Mouse (Mus musculus): ENCODE measurements around the gene Gnaq. TPM values are rescaled to one million over a fixed set of nuclear protein-coding genes. Genes with fewer than 3 reads are reported as not detected.
"Not testable (repeated sequence)": the region's sequence is repeated elsewhere in the genome, so short reads cannot be mapped to it uniquely, and the experiment has no call there.

Gene Gnaq
- total and polyA plus RNA-seq, 2 experiments from 2014 or later = 89.3 to 120 TPM

DNA sequence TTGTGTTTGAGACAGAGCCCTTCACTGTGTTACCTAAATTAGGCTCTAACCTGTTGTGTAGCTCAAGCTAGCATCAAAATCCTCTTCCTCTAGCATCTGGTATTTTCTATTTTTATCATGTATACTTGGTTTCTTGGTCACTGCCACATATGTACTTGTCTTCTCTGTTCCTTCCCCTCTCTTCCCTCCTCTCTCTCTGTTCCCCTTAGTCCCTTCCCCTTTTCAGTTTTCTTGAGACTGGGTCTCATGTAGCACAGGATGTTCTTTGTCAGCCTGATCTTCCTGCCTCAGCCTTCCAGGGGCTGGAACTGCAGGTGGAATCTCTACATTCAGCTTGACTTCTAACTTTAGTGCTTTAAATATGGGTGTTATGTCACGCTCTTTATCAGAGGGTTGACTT lies 16.5 kb downstream of the Gnaq start:
- no peak for TF ChIP-seq CTCF (IDR thresholded peaks at IDR 0.05)
- 97% methylated on average over 1 of the region's 1 CpGs for WGBS
- Histone ChIP-seq H3K9ac (replicated peaks; ENCODE audit: low read length, poor library complexity, severe bottlenecking) (no peak overlapping the region), H3K27me3 (ENCODE audit: insufficient read depth, low read length) (no peaks in the 10 kb centered on the region), H3K4me3 (ENCODE audit: low read depth, low read length) (no peak overlapping the region), H3K4me2 (ENCODE audit: low read depth, low read length, poor library complexity, severe bottlenecking) (no peak overlapping the region), H3K4me1 (ENCODE audit: insufficient read depth, low read length) (no peaks in the 10 kb centered on the region), H3K9me3 (ENCODE audit: low read length) (no peaks in the 10 kb centered on the region), H3K27ac (ENCODE audit: low read depth, low read length) (no peak overlapping the region), H3K36me3 (ENCODE audit: insufficient read depth, low read length) (no peaks in the 10 kb centered on the region)
- no peak for DNase-seq (ENCODE audit: low spot score)
- no peak for ATAC-seq (ENCODE audit: low FRiP score)

DNA sequence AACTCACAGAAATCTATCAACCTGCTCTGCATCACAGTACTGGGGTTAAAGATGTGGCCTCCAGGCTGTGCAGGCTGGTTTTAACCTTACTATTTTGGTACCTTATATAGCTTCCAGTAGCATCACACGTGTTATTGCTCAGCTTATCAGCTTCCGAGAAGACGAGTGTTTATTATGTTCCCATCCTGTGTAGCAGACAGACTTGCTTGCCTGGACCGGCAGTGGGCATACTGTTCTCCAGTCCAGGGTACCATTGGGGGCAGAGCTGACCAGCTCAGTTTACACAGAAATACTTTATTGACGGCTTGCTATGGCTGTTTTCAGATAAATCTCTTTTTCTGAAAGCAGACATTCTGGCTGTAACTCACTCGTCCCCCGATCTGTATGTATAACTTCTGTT lies 17.7 kb downstream of the Gnaq start:
- Histone ChIP-seq H3K9ac (replicated peaks; ENCODE audit: low read length, poor library complexity, severe bottlenecking) (no peak overlapping the region), H3K4me3 (ENCODE audit: low read depth, low read length) (no peak overlapping the region), H3K36me3 (ENCODE audit: insufficient read depth, low read length) (no peaks in the 10 kb centered on the region), H3K4me1 (ENCODE audit: insufficient read depth, low read length) (no peaks in the 10 kb centered on the region), H3K27me3 (ENCODE audit: insufficient read depth, low read length) (no peaks in the 10 kb centered on the region), H3K9me3 (ENCODE audit: low read length) (no peaks in the 10 kb centered on the region), H3K4me2 (ENCODE audit: low read depth, low read length, poor library complexity, severe bottlenecking) (no peak overlapping the region), H3K27ac (ENCODE audit: low read depth, low read length) (no peak overlapping the region)
- DNase-seq (ENCODE audit: low spot score) (no peak), ATAC-seq (ENCODE audit: low FRiP score) (no peak)
- 75% methylated on average over 7 of the region's 7 CpGs for WGBS
- TF ChIP-seq CTCF (IDR thresholded peaks at IDR 0.05) = no peak

DNA sequence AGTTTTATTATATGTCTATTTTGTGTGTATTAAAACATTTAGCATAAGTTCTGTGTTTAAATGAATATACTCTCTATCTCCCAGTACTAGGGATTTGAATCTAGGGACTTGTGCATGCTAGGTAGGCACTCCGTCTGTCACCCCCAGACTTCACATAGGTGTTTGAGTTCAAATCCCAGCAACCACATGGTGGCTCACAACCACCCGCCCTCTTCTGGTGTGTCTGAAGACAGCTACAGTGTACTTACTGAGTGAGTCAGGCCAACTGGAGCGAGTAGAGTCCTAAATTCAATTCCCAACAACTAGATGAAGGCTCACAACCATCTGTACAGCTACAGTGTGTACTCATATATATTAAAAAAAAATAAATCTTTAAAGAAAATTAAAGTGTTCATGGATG lies 21.2 kb downstream of the Gnaq start:
- Histone ChIP-seq H3K27me3 (ENCODE audit: insufficient read depth, low read length) (no peaks in the 10 kb centered on the region), H3K9me3 (ENCODE audit: low read length) (no peaks in the 10 kb centered on the region), H3K36me3 (ENCODE audit: insufficient read depth, low read length) (no peaks in the 10 kb centered on the region), H3K4me1 (ENCODE audit: insufficient read depth, low read length) (no peaks in the 10 kb centered on the region), H3K9ac (replicated peaks; ENCODE audit: low read length, poor library complexity, severe bottlenecking) (no peak overlapping the region), H3K4me3 (ENCODE audit: low read depth, low read length) (no peak overlapping the region), H3K4me2 (ENCODE audit: low read depth, low read length, poor library complexity, severe bottlenecking) (no peak overlapping the region), H3K27ac (ENCODE audit: low read depth, low read length) (no peak overlapping the region)
- WGBS = 98% methylated on average over 3 of the region's 3 CpGs
- TF ChIP-seq CTCF (IDR thresholded peaks at IDR 0.05) = no peak
- ATAC-seq (ENCODE audit: low FRiP score) (no peak), DNase-seq (ENCODE audit: low spot score) (no peak)

DNA sequence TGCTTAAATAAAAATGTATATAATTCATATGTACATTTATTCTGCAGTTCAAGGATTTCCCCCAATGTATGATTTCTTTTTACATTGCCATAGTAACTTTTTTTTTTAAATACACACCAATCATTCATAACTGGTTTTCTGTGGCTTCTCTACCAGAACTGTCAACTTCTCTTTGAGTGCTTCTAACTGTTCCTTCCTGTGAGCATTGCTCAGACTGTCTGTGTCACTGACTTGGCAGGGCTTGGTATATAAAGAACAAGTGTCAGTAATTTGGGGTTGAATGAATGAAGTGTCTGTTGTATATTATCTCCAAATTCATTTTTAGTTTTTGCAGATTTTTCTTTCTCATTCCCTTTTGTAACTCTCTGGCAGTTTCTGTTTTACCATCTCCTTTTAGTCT lies 21.8 kb downstream of the Gnaq start:
- H3K36me3 ChIP-seq (ENCODE audit: insufficient read depth, low read length) = no peaks in the 10 kb centered on the region
- no peak for DNase-seq (ENCODE audit: low spot score)
- no peaks in the 10 kb centered on the region for H3K9me3 ChIP-seq (ENCODE audit: low read length)
- H3K9ac ChIP-seq (replicated peaks; ENCODE audit: low read length, poor library complexity, severe bottlenecking) = no peak overlapping the region
- H3K4me3 ChIP-seq (ENCODE audit: low read depth, low read length) = no peak overlapping the region
- H3K27ac ChIP-seq (ENCODE audit: low read depth, low read length) = no peak overlapping the region
- ATAC-seq (ENCODE audit: low FRiP score) = no peak
- no peaks in the 10 kb centered on the region for H3K27me3 ChIP-seq (ENCODE audit: insufficient read depth, low read length)
- H3K4me2 ChIP-seq (ENCODE audit: low read depth, low read length, poor library complexity, severe bottlenecking) = no peak overlapping the region
- H3K4me1 ChIP-seq (ENCODE audit: insufficient read depth, low read length) = no peaks in the 10 kb centered on the region
- no peak for TF ChIP-seq CTCF (IDR thresholded peaks at IDR 0.05)

DNA sequence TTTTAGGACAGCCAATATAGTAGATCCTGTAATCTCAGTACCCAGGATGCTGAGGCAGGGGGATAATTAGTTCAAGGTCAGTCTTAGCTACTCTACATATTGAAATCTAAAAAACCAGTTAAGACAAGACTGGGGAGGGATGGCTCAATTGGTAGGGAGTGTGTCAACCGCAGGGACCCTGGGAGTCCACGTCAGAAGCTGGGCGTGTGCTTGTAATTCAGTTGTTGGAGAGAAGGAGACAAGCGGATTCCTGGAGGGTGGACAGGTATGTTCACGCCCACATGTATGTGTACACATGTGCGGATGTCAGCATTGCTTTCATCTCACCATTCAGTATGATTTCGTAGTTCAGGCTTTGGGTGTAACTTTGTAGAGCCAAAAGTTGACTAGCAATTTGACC lies 24.5 kb downstream of the Gnaq start:
- H3K9ac ChIP-seq (replicated peaks; ENCODE audit: low read length, poor library complexity, severe bottlenecking) = no peak overlapping the region
- H3K4me2 ChIP-seq (ENCODE audit: low read depth, low read length, poor library complexity, severe bottlenecking) = no peak overlapping the region
- 95% methylated on average over 7 of the region's 7 CpGs for WGBS
- H3K36me3 ChIP-seq (ENCODE audit: insufficient read depth, low read length) = no peaks in the 10 kb centered on the region
- H3K4me1 ChIP-seq (ENCODE audit: insufficient read depth, low read length) = no peaks in the 10 kb centered on the region
- ATAC-seq (ENCODE audit: low FRiP score) (no peak), DNase-seq (ENCODE audit: low spot score) (no peak)
- no peaks in the 10 kb centered on the region for H3K27me3 ChIP-seq (ENCODE audit: insufficient read depth, low read length)
- H3K4me3 ChIP-seq (ENCODE audit: low read depth, low read length) = no peak overlapping the region
- no peak overlapping the region for H3K27ac ChIP-seq (ENCODE audit: low read depth, low read length)
- no peaks in the 10 kb centered on the region for H3K9me3 ChIP-seq (ENCODE audit: low read length)
- no peak for TF ChIP-seq CTCF (IDR thresholded peaks at IDR 0.05)

DNA sequence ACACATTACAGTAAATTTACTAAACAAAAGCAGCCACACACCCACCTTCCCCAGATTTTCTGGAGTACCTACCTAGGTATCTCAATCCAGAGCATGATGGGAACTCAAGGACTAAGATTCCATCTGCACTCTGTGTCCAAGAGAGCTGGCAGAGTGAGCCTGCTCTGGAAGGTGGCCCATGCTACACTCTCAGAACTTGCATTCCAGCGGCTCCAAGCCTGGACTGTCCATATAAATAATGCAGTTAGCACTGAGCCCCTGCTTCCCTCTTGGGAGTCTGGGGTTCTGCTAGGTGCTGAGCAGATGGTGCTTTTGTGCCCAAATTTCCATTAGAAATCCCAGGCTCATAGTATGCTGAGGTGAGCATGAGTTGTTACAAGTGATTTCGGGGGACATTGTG lies 28.1 kb downstream of the Gnaq start:
- H3K27me3 ChIP-seq (ENCODE audit: insufficient read depth, low read length) = no peaks in the 10 kb centered on the region
- H3K27ac ChIP-seq (ENCODE audit: low read depth, low read length) = no peak overlapping the region
- no peaks in the 10 kb centered on the region for H3K36me3 ChIP-seq (ENCODE audit: insufficient read depth, low read length)
- DNase-seq (ENCODE audit: low spot score) (no peak), ATAC-seq (ENCODE audit: low FRiP score) (no peak)
- H3K4me2 ChIP-seq (ENCODE audit: low read depth, low read length, poor library complexity, severe bottlenecking) = no peak overlapping the region
- no peaks in the 10 kb centered on the region for H3K4me1 ChIP-seq (ENCODE audit: insufficient read depth, low read length)
- no peak overlapping the region for H3K9ac ChIP-seq (replicated peaks; ENCODE audit: low read length, poor library complexity, severe bottlenecking)
- no peak for TF ChIP-seq CTCF (IDR thresholded peaks at IDR 0.05)
- 55% methylated on average over 2 of the region's 2 CpGs for WGBS
- no peak overlapping the region for H3K4me3 ChIP-seq (ENCODE audit: low read depth, low read length)
- no peaks in the 10 kb centered on the region for H3K9me3 ChIP-seq (ENCODE audit: low read length)

DNA sequence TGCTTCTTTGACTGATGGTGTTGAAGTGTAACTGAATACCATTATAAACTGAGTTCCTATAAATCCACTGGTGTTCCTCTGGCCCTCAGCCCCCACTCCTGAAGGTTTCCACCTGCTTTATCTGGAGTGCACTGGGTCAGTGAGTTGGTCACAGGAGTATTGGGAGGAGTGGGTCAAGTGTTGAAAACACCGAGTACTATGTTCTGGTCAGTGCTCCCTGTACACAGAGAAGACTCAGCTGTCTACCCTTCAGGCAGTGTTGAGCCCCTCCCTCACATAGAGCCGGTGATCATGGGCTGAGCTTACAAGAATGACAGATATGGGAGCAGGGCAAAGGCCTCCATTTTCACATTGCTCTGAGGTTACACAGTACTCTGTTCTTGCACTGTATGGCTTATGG lies 28.6 kb downstream of the Gnaq start:
- DNase-seq (ENCODE audit: low spot score) (no peak), ATAC-seq (ENCODE audit: low FRiP score) (no peak)
- TF ChIP-seq CTCF (IDR thresholded peaks at IDR 0.05) = no peak

DNA sequence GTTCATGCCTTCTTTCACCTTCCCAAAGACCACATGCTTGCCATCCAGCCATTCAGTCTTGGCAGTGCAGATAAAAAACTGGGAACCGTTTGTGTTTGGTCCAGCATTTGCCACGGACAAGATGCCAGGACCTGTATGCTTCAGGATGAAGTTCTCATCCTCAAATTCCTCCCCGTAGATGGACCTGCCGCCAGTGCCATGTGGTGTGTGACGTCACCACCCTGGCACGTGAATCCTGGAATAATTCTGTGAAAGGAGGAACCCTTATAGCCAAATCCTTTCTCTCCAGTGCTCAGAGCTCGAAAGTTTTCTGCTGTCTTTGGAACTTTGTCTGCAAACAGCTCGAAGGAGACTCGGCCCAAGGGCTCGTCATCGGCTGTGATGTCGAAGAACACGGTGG lies 31.8 kb downstream of the Gnaq start:
- H3K4me3 ChIP-seq (ENCODE audit: low read depth, low read length); ATAC-seq (ENCODE audit: low FRiP score); H3K9me3 ChIP-seq (ENCODE audit: low read length); H3K4me2 ChIP-seq (ENCODE audit: low read depth, low read length, poor library complexity, severe bottlenecking); H3K9ac ChIP-seq (replicated peaks; ENCODE audit: low read length, poor library complexity, severe bottlenecking); H3K27ac ChIP-seq (ENCODE audit: low read depth, low read length); H3K36me3 ChIP-seq (ENCODE audit: insufficient read depth, low read length); DNase-seq (ENCODE audit: low spot score); H3K27me3 ChIP-seq (ENCODE audit: insufficient read depth, low read length); H3K4me1 ChIP-seq (ENCODE audit: insufficient read depth, low read length): not testable (repeated sequence)
- WGBS = 96% methylated on average over 13 of the region's 13 CpGs

More for the DNA sequence above, 28.6 kb downstream of the Gnaq start:
- no peaks in the 10 kb centered on the region for H3K9me3 ChIP-seq (ENCODE audit: low read length)
- H3K9ac ChIP-seq (replicated peaks; ENCODE audit: low read length, poor library complexity, severe bottlenecking) = no peak overlapping the region
- 72% methylated on average over 2 of the region's 2 CpGs for WGBS
- H3K4me3 ChIP-seq (ENCODE audit: low read depth, low read length) = no peak overlapping the region
- H3K27ac ChIP-seq (ENCODE audit: low read depth, low read length) = no peak overlapping the region
- H3K36me3 ChIP-seq (ENCODE audit: insufficient read depth, low read length) = no peaks in the 10 kb centered on the region
- no peak overlapping the region for H3K4me2 ChIP-seq (ENCODE audit: low read depth, low read length, poor library complexity, severe bottlenecking)
- no peaks in the 10 kb centered on the region for H3K4me1 ChIP-seq (ENCODE audit: insufficient read depth, low read length)
- H3K27me3 ChIP-seq (ENCODE audit: insufficient read depth, low read length) = no peaks in the 10 kb centered on the region

Measured in midbrain, postnatal 0 days (tissue).